Mouse (Mus musculus): ENCODE measurements at regions not wholly inside any gene's neighbourhood (a gene's known extent, or its start where the extent isn't known, plus 50 kb on each side); places are given as distances from the start of the nearest gene placed in this dataset.
A peak's percentile ranks its signal among the peaks of the same experiment; 100 is the strongest.
"Not testable (repeated sequence)": the region's sequence is repeated elsewhere in the genome, so short reads cannot be mapped to it uniquely, and the experiment has no call there.

GRCm38 (mm10) chr3:8206623-8207404 is 1403.1 kb downstream of the Zfp704 start:
- no peak overlapping the region for H3K27ac ChIP-seq (ENCODE audit: insufficient read depth, low read length)
- TF ChIP-seq POLR2A (IDR thresholded peaks at IDR 0.05; ENCODE audit: low read depth, low read length) (no peak), CTCF (IDR thresholded peaks at IDR 0.05; ENCODE audit: borderline replicate concordance, insufficient read depth, low read length) (no peak)
- H3K4me3 ChIP-seq (ENCODE audit: insufficient read depth, low read length) = no peak overlapping the region
- H3K4me1 ChIP-seq (ENCODE audit: control insufficient read depth, insufficient read depth, low read length) = no peaks in the 10 kb centered on the region

GRCm38 (mm10) chr3:8163030-8163429 is 1446.9 kb downstream of the Zfp704 start:
- Histone ChIP-seq H3K27ac (ENCODE audit: insufficient read depth, low read length) (no peak overlapping the region), H3K4me1 (ENCODE audit: control insufficient read depth, insufficient read depth, low read length) (0 out of 2 replicates have a peak, but pooled peaks cover 3% of the 10 kb centered on the region), H3K4me3 (ENCODE audit: insufficient read depth, low read length) (no peak overlapping the region)
- TF ChIP-seq POLR2A (IDR thresholded peaks at IDR 0.05; ENCODE audit: low read depth, low read length) (no peak), CTCF (IDR thresholded peaks at IDR 0.05; ENCODE audit: borderline replicate concordance, insufficient read depth, low read length) (no peak)

- no peak for TF ChIP-seq POLR2A (IDR thresholded peaks at IDR 0.05; ENCODE audit: low read depth, low read length)
- no peak for TF ChIP-seq CTCF (IDR thresholded peaks at IDR 0.05; ENCODE audit: borderline replicate concordance, insufficient read depth, low read length)
- Histone ChIP-seq H3K4me1 (ENCODE audit: control insufficient read depth, insufficient read depth, low read length) (0 out of 2 replicates have a peak, but pooled peaks cover 3% of the 10 kb centered on the region), H3K27ac (ENCODE audit: insufficient read depth, low read length) (no peak overlapping the region), H3K4me3 (ENCODE audit: insufficient read depth, low read length) (no peak overlapping the region)
These were observed 1447.7 kb downstream of the Zfp704 start for GRCm38 (mm10) chr3:8161997-8162756.

- 0 out of 2 replicates have a peak overlapping the region, but pooled peaks have one; percentile 26 for H3K27ac ChIP-seq (ENCODE audit: insufficient read depth, low read length)
- H3K4me1 ChIP-seq (ENCODE audit: control insufficient read depth, insufficient read depth, low read length) = no peaks in the 10 kb centered on the region; the same call in 1 of the 2 replicates
- no peak for TF ChIP-seq CTCF (IDR thresholded peaks at IDR 0.05; ENCODE audit: borderline replicate concordance, insufficient read depth, low read length)
- TF ChIP-seq POLR2A (IDR thresholded peaks at IDR 0.05; ENCODE audit: low read depth, low read length) = no peak
- no peak overlapping the region for H3K4me3 ChIP-seq (ENCODE audit: insufficient read depth, low read length)
These were observed 1466.9 kb downstream of the Zfp704 start for GRCm38 (mm10) chr3:8143016-8143415.

GRCm38 (mm10) chr3:8142190-8142589 is 1467.7 kb downstream of the Zfp704 start:
- TF ChIP-seq POLR2A (IDR thresholded peaks at IDR 0.05; ENCODE audit: low read depth, low read length) (no peak), CTCF (IDR thresholded peaks at IDR 0.05; ENCODE audit: borderline replicate concordance, insufficient read depth, low read length) (no peak)
- no peak overlapping the region for H3K27ac ChIP-seq (ENCODE audit: insufficient read depth, low read length)
- H3K4me3 ChIP-seq (ENCODE audit: insufficient read depth, low read length) = no peak overlapping the region
- H3K4me1 ChIP-seq (ENCODE audit: control insufficient read depth, insufficient read depth, low read length) = no peaks in the 10 kb centered on the region; the same call in 1 of the 2 replicates

GRCm38 (mm10) chr3:8141664-8142084 is 1468.2 kb downstream of the Zfp704 start:
- no peak overlapping the region for H3K27ac ChIP-seq (ENCODE audit: insufficient read depth, low read length)
- TF ChIP-seq POLR2A (IDR thresholded peaks at IDR 0.05; ENCODE audit: low read depth, low read length) (no peak), CTCF (IDR thresholded peaks at IDR 0.05; ENCODE audit: borderline replicate concordance, insufficient read depth, low read length) (no peak)
- no peak overlapping the region for H3K4me3 ChIP-seq (ENCODE audit: insufficient read depth, low read length)
- no peaks in the 10 kb centered on the region; the same call in 1 of the 2 replicates for H3K4me1 ChIP-seq (ENCODE audit: control insufficient read depth, insufficient read depth, low read length)

GRCm38 (mm10) chr3:8123641-8124040 is 1486.2 kb downstream of the Zfp704 start:
- H3K4me1 ChIP-seq (ENCODE audit: control insufficient read depth, insufficient read depth, low read length); H3K27ac ChIP-seq (ENCODE audit: insufficient read depth, low read length); H3K4me3 ChIP-seq (ENCODE audit: insufficient read depth, low read length): not testable (repeated sequence)

GRCm38 (mm10) chr3:8123141-8123540 is 1486.7 kb downstream of the Zfp704 start:
- Histone ChIP-seq H3K4me1 (ENCODE audit: control insufficient read depth, insufficient read depth, low read length) (no peaks in the 10 kb centered on the region), H3K4me3 (ENCODE audit: insufficient read depth, low read length) (no peak overlapping the region), H3K27ac (ENCODE audit: insufficient read depth, low read length) (no peak overlapping the region)
- TF ChIP-seq POLR2A (IDR thresholded peaks at IDR 0.05; ENCODE audit: low read depth, low read length) (no peak), CTCF (IDR thresholded peaks at IDR 0.05; ENCODE audit: borderline replicate concordance, insufficient read depth, low read length) (no peak)

- Histone ChIP-seq H3K4me3 (ENCODE audit: insufficient read depth, low read length) (no peak overlapping the region), H3K27ac (ENCODE audit: insufficient read depth, low read length) (no peak overlapping the region), H3K4me1 (ENCODE audit: control insufficient read depth, insufficient read depth, low read length) (no peaks in the 10 kb centered on the region)
- TF ChIP-seq POLR2A (IDR thresholded peaks at IDR 0.05; ENCODE audit: low read depth, low read length) (no peak), CTCF (IDR thresholded peaks at IDR 0.05; ENCODE audit: borderline replicate concordance, insufficient read depth, low read length) (no peak)
These were observed 1478.0 kb upstream of the 1700008P02Rik start for GRCm38 (mm10) chr3:8098291-8098690.

- Histone ChIP-seq H3K4me1 (ENCODE audit: control insufficient read depth, insufficient read depth, low read length) (no peaks in the 10 kb centered on the region), H3K27ac (ENCODE audit: insufficient read depth, low read length) (no peak overlapping the region), H3K4me3 (ENCODE audit: insufficient read depth, low read length) (no peak overlapping the region)
- TF ChIP-seq POLR2A (IDR thresholded peaks at IDR 0.05; ENCODE audit: low read depth, low read length) = no peak
- TF ChIP-seq CTCF (IDR thresholded peaks at IDR 0.05; ENCODE audit: borderline replicate concordance, insufficient read depth, low read length) = no peak
These were observed 1464.5 kb upstream of the 1700008P02Rik start for GRCm38 (mm10) chr3:8084749-8085148.

Data from embryonic fibroblast, embryonic 13.5 days (primary cell).